Mouse (Mus musculus): ENCODE measurements around the gene Kcp. TPM values are rescaled to one million over a fixed set of nuclear protein-coding genes. Genes with fewer than 3 reads are reported as not detected.

The Kcp gene
- polyA plus RNA-seq, 1 experiment from 2014 or later, result 38.7 TPM

GRCm38 (mm10) chr6:29433038-29433803 is 74.5 kb downstream of the Kcp start, which contains the start of gene Flnc:
Flnc (plus strand) TSS chr6:29433256.
- peak within 1 kb of the TSS; percentile 45 for H3K27ac ChIP-seq
- peak; percentile 33; the same call in 1 of the 2 replicates for ATAC-seq (ENCODE audit: insufficient number of reproducible peaks, insufficient read depth, low FRiP score, low TSS enrichment, low read depth)

GRCm38 (mm10) chr6:29432676-29433037 is 75.1 kb downstream of the Kcp start:
- H3K27me3 ChIP-seq, result peaks cover 50% of the 10 kb centered on the region
- peaks cover 64% of the 10 kb centered on the region for H3K4me1 ChIP-seq (replicated peaks)
- H3K27ac ChIP-seq, result no peak overlapping the region

More at GRCm38 (mm10) chr6:29433038-29433803, 74.5 kb downstream of the Kcp start, which contains the start of gene Flnc:
- H3K4me1 ChIP-seq (replicated peaks), result peaks cover 64% of the 10 kb centered on the region
- no peaks in the 10 kb centered on the region for H3K9me3 ChIP-seq
- H3K4me2 ChIP-seq, result peak within 1 kb of the TSS; percentile 87
- peaks cover 50% of the 10 kb centered on the region for H3K27me3 ChIP-seq
- no peaks in the 10 kb centered on the region for H3K36me3 ChIP-seq
- under 1% methylated on average over 64 of the region's 77 CpGs for WGBS
- H3K9ac ChIP-seq (replicated peaks), result peak within 1 kb of the TSS; percentile 68
- H3K4me3 ChIP-seq (replicated peaks), result peak within 1 kb of the TSS; percentile 57

GRCm38 (mm10) chr6:29432156-29432555 is 75.6 kb downstream of the Kcp start:
- Histone ChIP-seq H3K27me3 (peaks cover 50% of the 10 kb centered on the region), H3K4me1 (replicated peaks) (peaks cover 62% of the 10 kb centered on the region), H3K4me2 (no peak overlapping the region), H3K4me3 (replicated peaks) (no peak overlapping the region), H3K9me3 (no peaks in the 10 kb centered on the region), H3K36me3 (no peaks in the 10 kb centered on the region), H3K27ac (no peak overlapping the region), H3K9ac (replicated peaks) (no peak overlapping the region)
- WGBS, result 52% methylated on average over 3 of the region's 3 CpGs
- ATAC-seq (ENCODE audit: insufficient number of reproducible peaks, insufficient read depth, low FRiP score, low TSS enrichment, low read depth), result no peak

More at GRCm38 (mm10) chr6:29432676-29433037, 75.1 kb downstream of the Kcp start:
- Histone ChIP-seq H3K9me3 (no peaks in the 10 kb centered on the region), H3K9ac (replicated peaks) (peak overlapping the region; percentile 68; the same call in 1 of the 2 replicates), H3K4me3 (replicated peaks) (peak overlapping the region; percentile 57), H3K36me3 (no peaks in the 10 kb centered on the region), H3K4me2 (peak overlapping the region; percentile 87)
- ATAC-seq (ENCODE audit: insufficient number of reproducible peaks, insufficient read depth, low FRiP score, low TSS enrichment, low read depth), result 0 out of 2 replicates have a peak, but pooled peaks have one; percentile 1

- Histone ChIP-seq H3K4me1 (replicated peaks) (peaks cover 55% of the 10 kb centered on the region), H3K9me3 (no peaks in the 10 kb centered on the region), H3K4me3 (replicated peaks) (no peak overlapping the region), H3K36me3 (no peaks in the 10 kb centered on the region; the same call in 1 of the 2 replicates), H3K4me2 (no peak overlapping the region; the same call in 1 of the 2 replicates), H3K27ac (0 out of 2 replicates have a peak overlapping the region, but pooled peaks have one; percentile 13), H3K27me3 (peaks cover 50% of the 10 kb centered on the region), H3K9ac (replicated peaks) (no peak overlapping the region)
- WGBS, result 21% methylated on average over 5 of the region's 5 CpGs
- ATAC-seq (ENCODE audit: insufficient number of reproducible peaks, insufficient read depth, low FRiP score, low TSS enrichment, low read depth), result no peak
Observed at GRCm38 (mm10) chr6:29431473-29431872, 76.3 kb downstream of the Kcp start.

GRCm38 (mm10) chr6:29430681-29431420 is 76.9 kb downstream of the Kcp start:
- peaks cover 49% of the 10 kb centered on the region for H3K4me1 ChIP-seq (replicated peaks)
- WGBS, result 37% methylated on average over 15 of the region's 15 CpGs
- no peak overlapping the region for H3K9ac ChIP-seq (replicated peaks)
- H3K36me3 ChIP-seq, result peaks cover 5% of the 10 kb centered on the region; the same call in 1 of the 2 replicates
- no peaks in the 10 kb centered on the region for H3K9me3 ChIP-seq
- no peak overlapping the region for H3K4me3 ChIP-seq (replicated peaks)
- no peak for ATAC-seq (ENCODE audit: insufficient number of reproducible peaks, insufficient read depth, low FRiP score, low TSS enrichment, low read depth)
- H3K4me2 ChIP-seq, result no peak overlapping the region
- H3K27ac ChIP-seq, result 0 out of 2 replicates have a peak overlapping the region, but pooled peaks have one; percentile 13
- H3K27me3 ChIP-seq, result peaks cover 46% of the 10 kb centered on the region

GRCm38 (mm10) chr6:29428171-29428570 is 79.6 kb downstream of the Kcp start:
- Histone ChIP-seq H3K27me3 (peaks cover 22% of the 10 kb centered on the region), H3K9ac (replicated peaks) (no peak overlapping the region), H3K36me3 (peaks cover 6% of the 10 kb centered on the region; the same call in 1 of the 2 replicates), H3K4me3 (replicated peaks) (no peak overlapping the region), H3K4me2 (no peak overlapping the region), H3K9me3 (no peaks in the 10 kb centered on the region), H3K4me1 (replicated peaks) (peaks cover 22% of the 10 kb centered on the region), H3K27ac (no peak overlapping the region)
- WGBS, result 66% methylated on average over 4 of the region's 4 CpGs
- no peak for ATAC-seq (ENCODE audit: insufficient number of reproducible peaks, insufficient read depth, low FRiP score, low TSS enrichment, low read depth)

- 69% methylated on average over 6 of the region's 6 CpGs for WGBS
- Histone ChIP-seq H3K27ac (no peak overlapping the region), H3K36me3 (peaks cover 6% of the 10 kb centered on the region; the same call in 1 of the 2 replicates), H3K4me3 (replicated peaks) (no peak overlapping the region), H3K9ac (replicated peaks) (no peak overlapping the region), H3K27me3 (0 out of 2 replicates have a peak, but pooled peaks cover 4% of the 10 kb centered on the region), H3K4me2 (no peak overlapping the region), H3K4me1 (replicated peaks) (peaks cover 7% of the 10 kb centered on the region; the same call in 1 of the 2 replicates), H3K9me3 (no peaks in the 10 kb centered on the region)
- ATAC-seq (ENCODE audit: insufficient number of reproducible peaks, insufficient read depth, low FRiP score, low TSS enrichment, low read depth), result no peak
Observed at GRCm38 (mm10) chr6:29426331-29426730, 81.4 kb downstream of the Kcp start.

- H3K9ac ChIP-seq (replicated peaks), result no peak overlapping the region
- peaks cover 10% of the 10 kb centered on the region; the same call in 1 of the 2 replicates for H3K36me3 ChIP-seq
- H3K4me2 ChIP-seq, result no peak overlapping the region
- no peak for ATAC-seq (ENCODE audit: insufficient number of reproducible peaks, insufficient read depth, low FRiP score, low TSS enrichment, low read depth)
- WGBS, result 92% methylated on average over 8 of the region's 8 CpGs
- H3K4me1 ChIP-seq (replicated peaks), result no peaks in the 10 kb centered on the region
- no peak overlapping the region for H3K4me3 ChIP-seq (replicated peaks)
- no peak overlapping the region for H3K27ac ChIP-seq
- no peaks in the 10 kb centered on the region for H3K27me3 ChIP-seq
- H3K9me3 ChIP-seq, result no peaks in the 10 kb centered on the region
Observed at GRCm38 (mm10) chr6:29425118-29425517, 82.6 kb downstream of the Kcp start.

Other genes starting within 250 kb of the Kcp start
- 41.5 and 48.4 TPM in 2 replicates for gene Hilpda, start 235.5 kb downstream of the Kcp start, polyA plus RNA-seq (2016; fragmentation: Nextera tagmentation; extraction: Ambion mirVana)
- gene Fam71f2, start 228.4 kb downstream of the Kcp start, polyA plus RNA-seq (2016; fragmentation: Nextera tagmentation; extraction: Ambion mirVana), result 0.29 and 0.65 TPM in 2 replicates
- not detected in 2 replicates for gene Fam71f1, start 188.8 kb downstream of the Kcp start, polyA plus RNA-seq (2016; fragmentation: Nextera tagmentation; extraction: Ambion mirVana)
- 293 and 320 TPM in 2 replicates for gene Calu, start 159.9 kb downstream of the Kcp start, polyA plus RNA-seq (2016; fragmentation: Nextera tagmentation; extraction: Ambion mirVana)
- 0.31 and 1.1 TPM in 2 replicates for gene Opn1sw, start 119.5 kb downstream of the Kcp start, polyA plus RNA-seq (2016; fragmentation: Nextera tagmentation; extraction: Ambion mirVana)
- 31.8 and 40.1 TPM in 2 replicates for gene Ccdc136, start 111.6 kb downstream of the Kcp start, polyA plus RNA-seq (2016; fragmentation: Nextera tagmentation; extraction: Ambion mirVana)
- 10.8 and 13.9 TPM in 2 replicates for gene Flnc, start 74.7 kb downstream of the Kcp start, polyA plus RNA-seq (2016; fragmentation: Nextera tagmentation; extraction: Ambion mirVana)
- gene Atp6v1f, start 40.2 kb downstream of the Kcp start, polyA plus RNA-seq (2016; fragmentation: Nextera tagmentation; extraction: Ambion mirVana), result 208 and 216 TPM in 2 replicates
- gene Atp6v1fnb, start 36.5 kb downstream of the Kcp start, polyA plus RNA-seq (2016; fragmentation: Nextera tagmentation; extraction: Ambion mirVana), result 0.64 TPM in 1 of 2 replicates, not detected in the other
- 1.7 and 2.2 TPM in 2 replicates for gene Irf5, start 18.7 kb upstream of the Kcp start, polyA plus RNA-seq (2016; fragmentation: Nextera tagmentation; extraction: Ambion mirVana)
- 106 TPM in 2 replicates for gene Tnpo3, start 101.9 kb upstream of the Kcp start, polyA plus RNA-seq (2016; fragmentation: Nextera tagmentation; extraction: Ambion mirVana)
- gene Tspan33, start 186.3 kb upstream of the Kcp start, polyA plus RNA-seq (2016; fragmentation: Nextera tagmentation; extraction: Ambion mirVana), result 5.2 and 6.2 TPM in 2 replicates
- gene Smo, start 227.6 kb upstream of the Kcp start, polyA plus RNA-seq (2016; fragmentation: Nextera tagmentation; extraction: Ambion mirVana), result 58.7 and 71.4 TPM in 2 replicates

Data from limb, embryonic 12.5 days (tissue).